ENCODE assay signal across 26 mouse cellular contexts in genomic region chr5:111075841-111076240, GRCm38 (mm10).
DNase-seq lines count a peak whose midpoint lies in the region; ATAC-seq lines count a peak whose summit lies in the region.
"Had no signal": no experiment of that assay in that cellular context is flagged by ENCODE, and none has a peak within 500 bp of the region (broad histone marks: within the 10 kb centered on the region; RNA-seq: fewer than 3 reads in every experiment).

No protein-coding gene starts in this region.

- intact Hi-C loops in gastrocnemius, postnatal 36 days (cut with DNase I) = no loop called here

- DNase-seq in adrenal gland, adult (ENCODE audit: inconsistent age in 2 of 2, low spot score in 1 of 2) = peak; percentile 68 to 84
- DNase-seq in adrenal gland, adult 8-10 months = no peak
- DNase-seq in heart, adult 11 months = peak; percentile 82
- peak; percentile 67 for DNase-seq in adrenal gland, postnatal 14 days
- no peak for DNase-seq in hindbrain, embryonic 14.5 days (ENCODE audit: low spot score)
- no peak for DNase-seq in gastrocnemius, postnatal 36 days
- DNase-seq: cerebellum, adult 11-12 months; cerebellum, adult 9-10 months; cerebellum, postnatal 14 days; forebrain, postnatal 0 days; gastrocnemius, adult 2 months; gastrocnemius, postnatal 14 days; heart, postnatal 14 days; heart, postnatal 4 days; kidney, adult 18-20 months; kidney, adult 9 months had no signal

- no peak for ATAC-seq in heart, embryonic 12.5 days (ENCODE audit: insufficient number of reproducible peaks, low FRiP score)
- ATAC-seq in common myeloid progenitor, adult 5-6 weeks (replicated peaks; ENCODE audit: low read depth, poor library complexity, severe bottlenecking) = peak; percentile 71
- ATAC-seq in hindbrain, embryonic 14.5 days (ENCODE audit: low FRiP score) = no peak
- ATAC-seq: activated CD4-positive, CD25-positive, alpha-beta regulatory T cell, adult 4 months; forebrain, embryonic 14.5 days; forebrain, postnatal 0 days; hindbrain, embryonic 16.5 days; intestine, embryonic 15.5 days had no signal

- H3K4me2 ChIP-seq in heart, embryonic 12.5 days = no peak overlapping the region
- H3K4me2 ChIP-seq in hindbrain, embryonic 14.5 days (replicated peaks) = no peak overlapping the region
- H3K4me2 ChIP-seq: embryonic facial prominence, embryonic 12.5 days; embryonic facial prominence, embryonic 15.5 days; heart, embryonic 13.5 days; hindbrain, embryonic 12.5 days; intestine, embryonic 15.5 days had no signal

- H3K36me3 ChIP-seq in heart, embryonic 12.5 days = no peaks in the 10 kb centered on the region; the same call in 1 of the 2 replicates
- no peaks in the 10 kb centered on the region for H3K36me3 ChIP-seq in hindbrain, embryonic 14.5 days (replicated peaks; ENCODE audit: control insufficient read depth, insufficient read depth)
- H3K36me3 ChIP-seq: embryonic facial prominence, embryonic 12.5 days; embryonic facial prominence, embryonic 15.5 days; heart, embryonic 13.5 days; hindbrain, embryonic 12.5 days; intestine, embryonic 15.5 days had no signal

- H3K9ac ChIP-seq in heart, embryonic 12.5 days = no peak overlapping the region
- no peak overlapping the region for H3K9ac ChIP-seq in hindbrain, embryonic 14.5 days
- H3K9ac ChIP-seq: embryonic facial prominence, embryonic 12.5 days; embryonic facial prominence, embryonic 15.5 days; forebrain, postnatal 0 days; heart, embryonic 13.5 days; hindbrain, embryonic 12.5 days; intestine, embryonic 15.5 days had no signal

- no peaks in the 10 kb centered on the region for H3K9me3 ChIP-seq in heart, embryonic 12.5 days (replicated peaks)
- H3K9me3 ChIP-seq in hindbrain, embryonic 14.5 days (ENCODE audit: control insufficient read depth, low read length) = no peaks in the 10 kb centered on the region
- H3K9me3 ChIP-seq: embryonic facial prominence, embryonic 15.5 days; hindbrain, embryonic 12.5 days; intestine, embryonic 15.5 days had no signal

- peaks cover 4% of the 10 kb centered on the region; the same call in 1 of the 2 replicates for H3K27me3 ChIP-seq in heart, embryonic 12.5 days (replicated peaks)
- H3K27me3 ChIP-seq in hindbrain, embryonic 14.5 days (ENCODE audit: control insufficient read depth, insufficient read depth, low read length) = no peaks in the 10 kb centered on the region
- H3K27me3 ChIP-seq: embryonic facial prominence, embryonic 12.5 days; embryonic facial prominence, embryonic 15.5 days; heart, embryonic 13.5 days; hindbrain, embryonic 12.5 days; intestine, embryonic 15.5 days had no signal

- no peak overlapping the region for H3K27ac ChIP-seq in heart, embryonic 12.5 days (ENCODE audit: poor library complexity, severe bottlenecking)
- H3K27ac ChIP-seq in hindbrain, embryonic 14.5 days = no peak overlapping the region
- H3K27ac ChIP-seq: embryonic facial prominence, embryonic 12.5 days; embryonic facial prominence, embryonic 15.5 days; gastrocnemius, adult 2 months; heart, embryonic 13.5 days; hindbrain, embryonic 12.5 days; intestine, embryonic 15.5 days had no signal

- H3K4me1 ChIP-seq in heart, embryonic 12.5 days (replicated peaks) = peaks cover 11% of the 10 kb centered on the region
- peaks cover 31% of the 10 kb centered on the region for H3K4me1 ChIP-seq in hindbrain, embryonic 14.5 days (replicated peaks; ENCODE audit: control insufficient read depth, insufficient read depth, low read length)

- no peak overlapping the region for H3K4me3 ChIP-seq in heart, embryonic 12.5 days
- no peak overlapping the region for H3K4me3 ChIP-seq in hindbrain, embryonic 14.5 days (replicated peaks; ENCODE audit: low read length)
- H3K4me3 ChIP-seq: embryonic facial prominence, embryonic 12.5 days; embryonic facial prominence, embryonic 15.5 days; gastrocnemius, adult 2 months; heart, embryonic 13.5 days; hindbrain, embryonic 12.5 days; intestine, embryonic 15.5 days had no signal

- 52% methylated on average over 5 of the region's 5 CpGs for WGBS in heart, embryonic 12.5 days
- WGBS in hindbrain, embryonic 14.5 days = 65% methylated on average over 5 of the region's 5 CpGs

Comparison
In these comparisons a context has a peak if more than half of its experiments do, and no peak if none do; other contexts are left out.
1. DNase-seq: peak in adrenal gland, adult (2 of 2), heart, adult 11 months (single experiment) and adrenal gland, postnatal 14 days (single experiment); none in adrenal gland, adult 8-10 months (single experiment), hindbrain, embryonic 14.5 days (single experiment) and gastrocnemius, postnatal 36 days (0 of 2).